Mouse (Mus musculus) cerebellum, adult 11 months (tissue): ENCODE results near the gene Tbck.

Experiments used
- DNase-seq: peaks from one replicate; pipeline ENCODE4 v3.0.0; 2022

Gene Tbck

DNA sequence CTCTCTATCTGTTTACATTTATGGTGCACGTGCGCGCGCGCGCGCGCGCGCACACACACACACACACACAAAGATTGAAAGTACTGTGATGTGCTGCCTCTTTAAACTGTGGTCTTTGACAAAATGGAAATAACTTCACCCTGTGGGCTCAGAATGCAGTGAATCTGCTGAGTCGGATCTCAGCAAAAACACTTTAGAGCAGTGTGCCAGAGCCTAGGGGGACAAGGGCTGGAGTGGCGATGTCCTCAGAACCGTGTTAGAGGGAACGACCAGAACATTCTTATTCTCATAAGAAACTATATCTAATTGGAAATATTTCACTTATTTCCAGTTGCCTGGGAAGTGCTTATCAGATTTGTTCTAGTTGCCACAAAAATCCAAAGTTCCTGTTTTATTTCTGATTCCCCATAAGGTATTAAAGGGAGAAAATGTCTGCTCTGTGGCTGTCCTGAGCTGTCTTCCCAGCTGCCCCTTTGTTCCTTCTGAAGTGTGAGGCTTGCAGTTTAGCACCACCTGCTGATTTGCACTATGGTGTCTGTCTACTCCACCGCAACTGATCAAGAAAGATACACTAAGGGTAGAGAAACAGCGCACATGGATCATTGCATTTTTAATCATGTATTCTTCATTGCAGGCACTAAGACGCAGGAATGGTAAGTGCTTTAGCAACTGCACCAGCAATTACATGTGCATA, 82.2 kb downstream of the Tbck start:
- no peak for DNase-seq

- DNase-seq: no peak
Observed at GRCm38 (mm10) chr3:132772054-132772453, 88.1 kb downstream of the Tbck start.

- no peak for DNase-seq
Observed at GRCm38 (mm10) chr3:132776686-132777085, 92.7 kb downstream of the Tbck start.

DNA sequence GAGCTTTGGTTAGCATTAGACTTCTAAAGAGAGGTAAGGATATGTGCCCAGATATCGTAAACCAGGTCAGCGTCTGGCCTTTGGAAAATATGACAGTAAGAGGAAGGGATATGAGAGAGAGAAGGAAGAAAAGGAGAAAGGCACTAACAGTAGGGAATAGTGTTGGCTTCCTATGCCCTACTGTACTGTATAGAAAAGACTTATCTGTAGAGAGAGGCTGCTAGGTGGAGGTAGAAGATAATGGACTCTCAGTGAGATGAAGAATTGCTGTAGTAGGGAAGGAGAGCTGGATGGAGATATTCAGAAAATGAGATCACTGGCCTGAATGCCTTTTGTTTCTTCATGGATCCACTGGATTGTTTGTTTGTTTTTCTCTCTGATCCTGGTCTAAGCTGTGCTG, 97.2 kb downstream of the Tbck start:
- no peak for DNase-seq

GRCm38 (mm10) chr3:132783087-132783486, 99.1 kb downstream of the Tbck start:
- DNase-seq: no peak

GRCm38 (mm10) chr3:132784732-132785131, 100.8 kb downstream of the Tbck start:
- DNase-seq: no peak

DNA sequence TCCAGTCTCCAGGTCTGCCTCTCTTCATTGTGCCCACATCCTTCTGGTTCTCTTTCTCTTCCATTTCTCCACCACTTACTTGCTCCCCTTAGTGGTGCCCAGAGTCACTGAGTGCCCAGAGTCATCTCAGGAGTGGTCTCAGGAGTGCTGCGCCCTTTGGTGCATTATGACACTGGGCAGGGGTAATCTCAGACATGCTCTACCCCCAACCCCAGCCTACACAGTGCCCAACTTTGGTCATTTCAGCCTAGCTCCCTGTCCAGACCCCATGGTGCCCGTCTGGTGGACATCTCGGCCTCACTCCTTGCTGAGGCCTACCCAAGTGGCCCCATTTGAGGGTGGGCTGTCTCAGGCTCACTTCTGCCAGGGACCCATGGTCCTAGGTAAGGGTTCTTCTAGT, 102.7 kb downstream of the Tbck start:
- DNase-seq: no peak

GRCm38 (mm10) chr3:132787775-132788174, 103.8 kb downstream of the Tbck start:
- no peak for DNase-seq

- no peak for DNase-seq
Observed at GRCm38 (mm10) chr3:132791140-132791539, 107.2 kb downstream of the Tbck start.

DNA sequence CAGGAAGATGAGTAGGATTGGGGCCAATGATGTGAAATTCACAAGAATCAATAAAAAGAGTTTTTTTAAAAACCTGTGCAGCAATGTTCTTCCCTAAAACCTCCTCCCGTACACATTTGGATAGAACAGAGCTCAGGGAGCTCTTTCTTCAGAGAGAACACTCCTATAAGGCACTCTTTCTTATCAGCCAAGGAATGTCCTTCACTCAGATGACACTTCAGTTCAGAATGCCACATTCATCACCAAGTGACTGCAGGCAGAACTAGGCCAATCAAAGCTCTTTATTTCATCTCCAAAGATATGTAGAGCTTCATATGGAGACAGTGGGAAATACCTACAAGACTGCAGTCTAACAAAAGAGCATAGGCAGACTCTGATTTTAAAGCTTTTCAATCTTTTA, 116.3 kb downstream of the Tbck start:
- DNase-seq: no peak

DNA sequence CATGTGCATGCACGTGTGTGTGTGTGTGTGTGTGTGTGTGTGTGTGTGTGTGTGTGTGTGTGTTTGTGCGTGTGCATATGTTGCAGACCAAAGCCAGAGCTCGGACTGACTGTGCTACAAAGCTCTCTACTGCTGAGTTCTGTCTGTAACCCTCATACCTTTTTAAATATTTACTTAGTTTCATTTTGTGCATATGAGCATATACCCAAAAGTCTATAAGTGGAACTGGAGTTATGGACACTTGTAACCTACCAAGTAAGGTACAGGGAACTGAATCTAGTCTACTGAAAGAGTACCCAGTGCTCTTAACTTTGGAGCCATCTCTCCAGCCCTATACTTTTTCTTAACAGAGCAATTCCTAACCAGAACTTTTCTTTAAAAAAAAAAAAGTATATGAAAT, 118.0 kb downstream of the Tbck start:
- no peak for DNase-seq

- DNase-seq: no peak
Observed at GRCm38 (mm10) chr3:132807888-132808579, 124.1 kb downstream of the Tbck start.

DNA sequence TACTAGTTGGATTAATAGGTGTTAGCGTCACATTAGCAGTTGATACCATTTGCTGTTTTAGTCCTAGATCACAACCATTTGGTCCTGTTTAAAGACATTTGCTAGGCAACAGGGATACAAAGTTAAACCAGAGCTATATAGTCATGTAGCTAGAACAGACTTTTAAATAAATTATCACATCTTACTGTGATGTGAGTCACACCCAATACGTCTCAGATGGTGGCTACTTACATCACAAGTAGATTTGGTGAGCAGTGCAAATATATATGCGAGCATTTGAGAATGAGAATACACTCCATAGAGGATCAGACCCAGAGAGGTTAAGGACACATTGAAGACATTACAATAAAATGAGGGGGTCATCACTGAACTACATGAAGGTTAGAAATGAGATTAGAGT, 125.0 kb downstream of the Tbck start:
- no peak for DNase-seq

DNA sequence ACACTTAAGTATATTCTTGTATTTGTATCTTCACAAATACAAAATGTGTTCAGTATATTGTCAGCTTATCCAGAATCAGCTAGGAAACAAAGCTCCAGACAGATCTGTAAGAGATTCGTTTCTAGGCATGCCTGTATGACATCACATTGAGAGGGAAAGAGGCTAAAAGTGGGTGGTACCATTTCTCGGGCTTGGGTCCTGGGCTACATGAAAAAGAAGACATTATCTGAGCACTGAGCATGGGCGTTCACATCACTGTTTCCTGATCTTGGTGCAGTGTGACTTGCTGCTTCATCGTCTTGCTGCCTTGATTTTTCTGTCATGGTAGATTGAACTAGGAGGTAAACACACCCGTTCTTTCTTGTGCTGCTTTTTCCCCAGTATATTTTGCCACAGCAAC, 127.8 kb downstream of the Tbck start:
- DNase-seq: no peak

- no peak for DNase-seq
Observed at GRCm38 (mm10) chr3:132812356-132812755, 128.4 kb downstream of the Tbck start.

DNA sequence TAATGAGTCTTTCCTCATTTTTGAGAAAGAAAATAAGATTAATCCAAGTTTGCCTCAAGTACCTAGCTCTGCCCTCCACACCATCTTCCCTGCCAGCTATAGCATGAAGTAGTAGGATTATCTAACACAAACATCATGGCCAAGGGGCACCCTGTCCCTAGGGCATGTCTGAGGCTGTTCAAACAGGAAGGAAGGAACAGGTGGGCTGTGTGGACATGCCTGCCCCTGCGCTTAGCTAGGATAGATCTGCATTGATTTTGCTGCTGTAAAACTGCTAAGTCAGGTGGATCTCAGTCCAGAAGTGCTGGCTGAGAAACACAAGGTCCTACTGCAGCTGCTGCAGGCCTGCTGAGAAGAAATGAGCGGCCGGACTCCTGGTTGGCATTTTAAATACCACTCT, 129.2 kb downstream of the Tbck start:
- DNase-seq: no peak

- DNase-seq: no peak
Observed at GRCm38 (mm10) chr3:132813706-132814497, 130.0 kb downstream of the Tbck start.

- no peak for DNase-seq
Observed at GRCm38 (mm10) chr3:132814791-132815496, 131.0 kb downstream of the Tbck start.

DNA sequence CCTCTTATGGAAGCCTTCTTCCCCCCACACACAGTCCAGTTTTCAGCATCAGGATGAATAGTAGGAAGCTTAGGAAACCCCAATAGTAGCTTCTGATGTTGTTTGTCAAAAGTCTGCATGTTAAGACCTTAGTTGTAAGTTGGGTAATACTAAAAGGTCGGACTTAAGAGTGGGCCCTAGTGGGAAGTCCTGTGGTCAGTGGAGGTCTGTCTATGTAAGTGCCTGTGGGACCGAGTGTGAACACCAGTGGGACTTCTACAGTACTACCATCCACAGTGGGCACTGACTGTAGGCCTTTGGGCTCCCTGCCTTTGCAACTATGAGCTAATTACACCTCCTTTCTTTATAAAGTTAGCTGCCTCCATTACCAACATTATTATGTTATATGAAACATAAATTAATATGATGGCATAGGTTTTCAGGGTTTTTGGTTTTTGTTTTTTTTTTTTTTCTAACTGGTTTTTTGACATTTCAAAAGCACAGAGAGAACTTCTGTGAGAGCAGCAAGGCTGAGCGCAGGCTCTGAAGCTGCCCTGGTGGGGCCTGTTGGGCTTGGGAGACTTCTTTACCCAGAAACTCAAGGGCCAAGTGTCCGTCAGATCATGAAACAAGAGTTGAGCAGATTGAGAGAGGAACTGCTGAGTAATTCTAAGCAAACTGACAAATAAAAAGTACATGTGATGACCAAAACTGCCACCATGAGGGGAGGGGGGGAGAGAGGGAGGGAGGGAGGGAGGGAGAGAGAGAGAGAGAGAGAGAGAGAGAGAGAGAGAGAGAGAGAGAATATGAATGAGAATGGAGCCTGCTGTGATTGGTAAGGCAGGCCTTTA, 131.8 kb downstream of the Tbck start:
- no peak for DNase-seq

GRCm38 (mm10) chr3:132819408-132819807, 135.5 kb downstream of the Tbck start:
- DNase-seq: no peak

DNA sequence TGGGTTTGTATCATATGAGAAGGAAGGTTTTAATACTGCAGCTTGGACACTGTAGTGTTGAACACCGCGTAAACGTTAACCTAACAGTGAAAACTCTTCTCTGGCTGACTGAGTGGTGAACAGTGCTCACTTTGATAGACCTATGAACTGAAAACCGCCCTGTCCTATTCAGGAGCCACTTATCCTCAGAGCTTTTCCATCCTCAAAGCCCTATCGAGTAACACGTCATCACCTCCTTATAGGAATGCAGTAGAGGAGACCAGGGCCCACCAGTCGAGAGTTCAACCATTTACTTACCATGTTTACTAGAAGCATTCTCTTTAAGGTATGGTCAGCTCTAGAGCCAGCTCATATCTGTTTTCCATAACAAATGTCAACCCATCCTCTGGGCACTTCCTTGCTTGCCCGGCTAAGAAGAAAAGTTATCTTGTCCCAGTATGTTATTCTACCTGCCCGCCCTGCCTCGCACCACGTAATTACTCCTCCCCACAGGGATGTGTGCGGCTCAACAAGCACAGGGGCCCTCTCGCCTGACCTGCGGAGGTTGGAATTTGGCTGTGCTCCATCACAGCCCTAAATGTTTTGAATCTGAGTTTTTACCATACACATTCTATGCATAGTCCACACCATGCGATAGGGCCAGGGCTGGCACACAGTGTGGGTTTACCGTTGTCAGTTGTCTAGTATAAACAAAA, 147.4 kb downstream of the Tbck start:
- no peak for DNase-seq
